Mouse (Mus musculus) neural tube, embryonic 10.5 days (tissue): ENCODE measurements around the gene Fbxo24.
"Not testable (repeated sequence)": the region's sequence is repeated elsewhere in the genome, so short reads cannot be mapped to it uniquely, and the experiment has no call there.

Source experiments
- DNase-seq: peaks from one replicate; pipeline ENCODE4 v3.0.0-alpha.2; 2017; ENCODE audit warnings: low spot score; ENCODE audit errors: extremely low spot score

Gene Fbxo24

DNA sequence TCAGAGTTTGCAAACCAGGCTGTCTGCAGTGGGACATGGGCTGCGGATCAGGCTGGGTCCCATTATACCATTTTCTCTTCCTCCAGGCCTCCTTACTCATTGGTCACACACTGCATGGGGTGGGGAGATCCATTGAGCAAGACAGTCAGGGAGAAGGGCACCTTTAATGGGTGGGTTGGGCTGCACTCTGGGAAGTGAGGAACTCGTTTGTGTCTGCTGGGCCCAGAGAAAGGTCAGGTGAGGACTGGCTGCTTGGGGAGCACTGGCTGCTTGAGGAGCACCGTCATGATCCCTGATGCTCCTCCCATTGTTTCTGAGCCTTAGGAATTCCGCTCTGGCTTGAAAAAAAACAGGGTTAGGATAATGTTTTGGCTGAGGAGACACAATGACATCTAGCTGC lies 14.1 kb upstream of the Fbxo24 start:
- DNase-seq = no peak

DNA sequence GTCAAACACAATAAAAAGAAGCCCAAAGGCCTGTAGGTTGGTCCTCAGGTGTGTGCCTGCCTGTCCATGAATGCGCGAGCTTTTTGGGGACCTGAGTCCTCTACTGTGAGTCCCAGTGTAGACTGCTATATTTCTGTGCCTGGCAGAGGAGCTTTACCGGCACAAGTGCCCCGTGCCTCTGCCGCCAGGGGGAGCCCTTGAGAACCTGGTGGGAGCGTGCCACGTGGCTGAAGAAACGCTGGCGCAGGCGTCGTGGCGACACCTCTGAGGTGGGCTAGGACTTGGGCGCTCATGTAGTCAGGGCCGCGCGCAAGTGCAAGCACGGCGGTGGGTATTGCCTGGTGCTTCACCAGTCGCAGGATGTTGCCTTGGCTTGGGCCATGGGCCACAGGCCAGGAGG lies 12.3 kb upstream of the Fbxo24 start, which contains the start of gene Sap25:
TSS of gene Sap25 (plus strand) at position 281 of the 400 bp plus-strand sequence.
- DNase-seq = no peak

DNA sequence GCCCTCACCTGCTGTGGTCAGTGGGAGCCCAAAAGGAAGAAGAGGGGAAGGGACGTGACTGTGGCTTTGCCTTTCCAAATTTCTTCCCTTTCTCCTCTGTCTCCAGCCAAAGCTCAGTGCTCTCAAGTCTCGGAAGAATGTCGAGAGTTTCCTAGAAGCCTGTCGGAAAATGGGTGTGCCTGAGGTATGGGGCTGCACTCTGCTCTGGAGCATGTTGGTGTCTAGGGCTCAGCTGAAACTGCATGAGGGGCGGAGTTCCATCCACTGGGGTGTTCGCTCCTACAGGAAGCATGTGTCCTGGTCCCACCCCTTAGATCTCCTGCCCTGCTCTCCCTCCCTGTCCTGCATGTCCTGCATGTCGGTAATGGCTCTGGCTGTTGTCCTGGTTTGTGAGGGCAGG lies 10.7 kb upstream of the Fbxo24 start:
- DNase-seq = no peak

DNA sequence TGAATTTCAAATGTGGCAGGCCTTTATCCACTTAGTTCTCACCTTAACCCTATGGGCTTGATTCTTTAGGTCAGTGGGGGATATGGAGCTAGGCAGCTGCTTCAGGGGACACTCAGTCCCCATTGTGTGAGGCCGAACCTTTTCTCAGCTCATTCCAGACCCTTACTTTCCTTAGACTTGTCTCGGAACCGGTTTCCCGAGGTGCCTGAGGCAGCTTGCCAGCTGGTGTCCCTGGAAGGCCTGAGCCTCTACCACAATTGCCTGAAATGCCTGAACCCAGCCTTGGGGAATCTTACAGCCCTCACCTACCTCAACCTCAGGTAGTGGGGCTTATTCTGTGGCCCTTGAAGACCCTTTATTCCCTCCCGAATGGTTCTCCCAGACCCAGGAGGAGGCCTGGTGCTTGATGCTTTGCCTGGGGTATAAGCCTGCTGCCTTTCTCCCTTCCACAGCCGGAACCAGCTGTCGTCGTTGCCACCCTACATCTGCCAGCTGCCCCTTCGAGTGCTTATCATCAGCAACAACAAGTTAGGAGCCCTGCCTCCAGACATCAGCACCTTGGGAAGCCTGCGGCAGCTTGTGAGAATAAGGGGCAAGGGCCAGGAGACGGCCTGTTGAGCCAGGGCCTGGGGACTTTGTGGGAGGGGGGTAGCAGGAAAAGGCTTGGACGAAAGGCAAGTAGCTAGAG lies 4.7 kb upstream of the Fbxo24 start:
- DNase-seq = no peak

DNA sequence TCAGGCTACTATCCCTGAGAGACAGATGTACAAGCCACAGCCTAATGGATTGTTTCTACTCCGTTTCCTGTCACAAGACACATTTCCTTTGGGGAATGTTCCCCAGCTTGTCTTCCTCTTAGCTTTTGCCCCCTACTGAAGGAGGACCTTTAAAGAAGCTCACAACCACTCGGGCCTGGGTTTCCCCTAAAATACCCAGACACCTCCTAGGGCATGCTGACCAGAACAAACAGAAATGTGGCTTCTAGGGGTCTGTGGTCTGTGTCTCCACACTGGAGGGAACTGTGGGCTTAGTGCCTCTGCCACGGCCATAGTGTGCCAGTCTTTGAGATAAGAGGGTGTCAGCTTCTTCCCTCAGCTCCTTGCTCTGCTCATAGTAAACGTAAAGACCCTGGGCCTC lies 2.8 kb upstream of the Fbxo24 start:
- no peak for DNase-seq

DNA sequence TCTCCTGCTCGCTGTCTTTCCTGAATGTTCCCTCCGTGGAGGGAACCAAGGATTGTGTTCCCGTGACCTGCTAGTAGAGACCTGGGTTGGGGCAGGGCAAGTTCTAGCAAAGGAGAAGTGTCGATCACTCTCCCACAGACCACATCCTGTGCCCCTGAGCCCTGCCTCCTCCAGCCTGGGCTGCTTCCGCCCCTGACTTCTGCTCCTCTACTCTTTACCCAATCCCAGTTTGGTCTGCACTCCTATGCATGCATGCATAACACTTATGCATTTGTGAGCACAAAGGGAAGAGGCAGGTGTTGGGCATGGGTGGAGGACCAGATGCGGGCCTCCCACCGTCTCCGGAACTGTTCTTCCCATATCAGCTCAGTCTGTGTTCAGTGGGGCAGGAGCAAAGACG lies 2.4 kb upstream of the Fbxo24 start:
- DNase-seq = no peak

DNA sequence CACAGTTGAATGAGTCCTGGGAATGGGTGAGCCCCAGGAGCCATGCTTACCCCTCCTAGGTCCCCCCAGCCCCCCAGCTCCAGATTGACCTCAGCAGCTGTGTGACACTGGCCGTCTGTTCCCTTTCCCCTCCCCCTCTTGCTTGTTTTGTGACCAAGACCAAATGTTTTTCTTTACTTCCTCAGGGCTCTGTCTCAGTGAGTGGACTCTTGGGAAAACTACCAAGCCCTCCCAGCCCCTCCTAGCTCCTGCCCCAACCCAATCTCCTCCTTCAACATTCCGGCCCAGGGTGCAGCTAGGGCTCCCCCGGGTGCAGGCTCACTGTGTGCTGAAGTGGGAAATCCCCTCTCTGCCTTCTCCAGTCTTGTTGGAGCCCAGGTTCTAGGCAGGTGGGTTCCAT lies 1.8 kb upstream of the Fbxo24 start:
- no peak for DNase-seq

DNA sequence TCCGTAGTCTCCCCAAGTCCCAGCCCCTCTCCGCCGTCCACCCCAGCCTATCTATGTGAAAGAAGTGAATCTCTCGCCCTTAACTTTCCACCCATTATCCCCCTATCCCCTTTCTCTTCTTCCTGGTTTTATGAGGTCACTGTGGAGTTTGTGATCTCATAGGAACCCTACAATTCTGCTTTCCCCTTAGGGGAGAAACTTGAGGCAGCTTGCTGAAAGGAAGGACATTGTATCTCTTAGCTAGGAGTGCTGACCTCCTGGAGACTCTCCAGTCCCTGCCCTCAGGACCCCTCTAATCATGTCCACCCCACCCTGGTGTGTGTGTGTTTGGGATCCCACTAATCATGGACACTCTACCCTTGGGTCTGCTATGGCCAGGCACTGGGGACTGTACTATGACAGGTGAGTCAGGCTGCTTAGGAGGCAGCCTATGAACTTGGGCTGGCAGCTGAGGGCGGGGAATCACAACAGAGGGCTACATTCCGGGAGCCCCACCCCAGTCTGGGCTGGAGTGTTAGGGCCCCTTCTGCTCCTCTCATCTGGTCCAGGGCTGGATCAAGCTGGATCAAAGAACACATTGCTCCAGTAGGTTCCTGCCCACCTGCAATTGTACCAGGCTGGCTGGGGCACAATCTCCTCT lies 1.2 kb upstream of the Fbxo24 start:
- DNase-seq = no peak

DNA sequence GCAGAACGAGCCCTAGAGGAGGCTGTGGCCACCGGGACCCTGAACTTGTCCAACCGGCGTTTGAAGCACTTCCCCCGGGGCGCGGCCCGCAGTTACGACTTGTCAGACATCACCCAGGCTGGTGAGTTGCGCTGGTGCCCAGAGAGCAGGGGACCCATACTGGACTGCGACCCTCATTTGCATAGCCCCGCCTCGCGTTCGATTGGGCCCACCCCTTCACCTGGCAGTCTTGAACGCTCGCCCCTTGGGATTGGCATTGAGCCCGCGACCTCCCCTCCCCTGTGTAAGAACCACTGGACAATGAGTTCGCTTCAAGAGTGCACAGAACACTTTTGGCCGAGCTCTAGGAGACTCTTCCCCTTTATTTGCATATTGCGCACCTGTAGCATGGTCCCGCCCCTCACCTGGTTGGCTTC lies 512 bp upstream of the Fbxo24 start:
- no peak for DNase-seq

DNA sequence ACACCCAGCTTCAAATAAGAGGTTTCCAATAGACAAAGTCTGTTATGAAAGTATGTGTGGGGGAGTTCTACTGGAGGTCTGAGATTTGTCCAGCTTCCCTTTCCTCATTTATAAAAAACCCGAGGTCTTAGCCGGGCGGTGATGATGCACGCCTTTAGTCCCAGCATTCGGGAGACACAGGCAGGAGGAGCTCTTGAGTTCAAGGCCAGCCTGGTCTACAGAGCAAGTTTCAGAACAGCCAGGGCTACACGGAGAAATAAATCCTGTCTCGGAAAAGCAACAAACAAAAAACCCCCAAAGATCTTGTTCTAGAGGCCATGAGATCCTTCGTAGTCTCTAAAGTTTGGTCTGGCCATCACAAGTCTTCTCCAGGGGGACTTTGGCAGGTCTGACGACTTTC lies 811 bp downstream of the Fbxo24 start:
- DNase-seq = no peak

DNA sequence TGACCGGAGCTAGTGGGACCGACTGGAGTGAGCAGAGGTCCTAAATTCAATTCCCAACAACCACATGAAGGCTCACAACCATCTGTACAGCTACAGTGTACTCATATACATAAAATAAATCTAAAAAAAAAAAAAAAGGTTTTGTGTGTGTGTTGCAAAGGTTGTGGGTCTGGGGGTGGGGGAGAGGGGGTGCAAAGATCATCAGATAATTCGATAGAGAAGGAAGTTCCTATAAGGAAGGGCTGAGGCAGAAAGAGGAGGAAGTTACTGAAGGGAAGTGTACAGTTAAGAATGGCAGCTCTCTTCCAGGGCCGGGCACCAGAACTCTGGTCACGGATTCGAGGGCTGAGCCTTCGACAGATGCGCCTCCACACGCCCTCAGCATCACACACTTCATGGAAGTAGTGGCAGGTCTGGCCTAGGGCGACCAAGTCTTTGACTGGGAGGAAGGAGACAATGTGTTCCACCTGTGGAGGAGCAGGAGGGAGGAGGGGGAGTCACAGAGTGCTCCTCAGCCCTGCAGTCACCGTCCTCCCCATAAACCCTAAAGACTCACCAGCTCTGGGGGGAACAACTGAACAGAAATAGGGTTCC lies 4.8 kb downstream of the Fbxo24 start:
- no peak for DNase-seq

DNA sequence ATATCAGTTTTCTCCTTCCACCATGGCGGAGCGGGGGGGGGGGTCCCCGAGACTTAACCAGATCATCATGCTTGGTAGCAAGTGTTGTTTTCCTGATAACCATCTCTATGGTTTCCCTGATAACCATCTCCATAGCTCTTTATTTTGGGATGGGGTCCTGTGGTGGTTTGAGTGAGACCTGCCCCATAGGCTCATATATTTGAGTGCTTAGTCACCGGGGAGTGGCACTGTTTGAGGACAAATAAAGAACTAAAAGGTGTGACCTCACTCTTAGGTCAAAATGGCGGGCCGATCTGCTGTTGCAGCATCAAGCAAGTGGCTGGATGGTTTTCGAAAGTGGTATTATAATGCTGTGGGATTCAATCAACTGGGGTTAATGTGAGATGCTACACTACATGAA lies 13.5 kb downstream of the Fbxo24 start:
- DNase-seq = no peak

DNA sequence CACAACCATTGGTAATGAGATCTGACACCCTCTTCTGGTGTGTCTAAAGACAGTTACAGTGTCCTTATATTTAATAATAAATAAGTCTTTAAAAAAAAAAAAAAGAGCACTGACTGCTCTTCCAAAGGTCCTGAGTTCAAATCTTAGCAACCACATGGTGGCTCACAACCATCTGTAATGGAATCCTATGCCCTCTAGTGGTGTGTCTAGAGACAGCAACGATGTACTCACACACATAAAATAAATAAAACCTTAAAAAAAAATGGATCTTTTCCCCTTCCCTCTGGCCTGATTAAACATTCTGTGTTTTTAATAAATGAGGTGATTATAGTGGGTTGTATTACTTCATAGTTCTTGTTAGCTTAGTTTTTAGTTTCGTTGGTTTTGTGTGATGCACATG lies 13.9 kb downstream of the Fbxo24 start:
- not testable (repeated sequence) for DNase-seq

DNA sequence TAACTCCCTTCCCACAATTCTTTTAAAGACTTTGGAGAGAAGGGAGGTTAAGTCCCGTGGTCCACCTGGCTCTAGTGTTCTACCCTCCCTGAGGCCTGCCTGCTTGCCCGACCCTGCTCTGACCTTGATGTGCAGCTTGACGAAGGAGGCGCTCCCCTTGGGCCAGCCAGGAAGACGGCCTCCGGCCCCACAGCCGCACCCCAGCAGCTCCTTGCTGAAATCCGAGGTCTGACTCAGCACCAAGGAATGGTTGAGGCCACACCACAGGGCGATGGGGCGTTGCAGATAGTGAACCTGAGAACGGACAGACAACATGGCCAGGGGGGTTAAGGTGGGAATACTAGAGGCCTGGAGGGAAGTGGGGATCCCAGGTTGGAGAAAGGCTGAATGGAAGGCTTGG lies 15.3 kb downstream of the Fbxo24 start, which contains the start of gene Pcolce:
TSS of gene Pcolce (minus strand) at position 235 of the 400 bp plus-strand sequence.
- DNase-seq = no peak

DNA sequence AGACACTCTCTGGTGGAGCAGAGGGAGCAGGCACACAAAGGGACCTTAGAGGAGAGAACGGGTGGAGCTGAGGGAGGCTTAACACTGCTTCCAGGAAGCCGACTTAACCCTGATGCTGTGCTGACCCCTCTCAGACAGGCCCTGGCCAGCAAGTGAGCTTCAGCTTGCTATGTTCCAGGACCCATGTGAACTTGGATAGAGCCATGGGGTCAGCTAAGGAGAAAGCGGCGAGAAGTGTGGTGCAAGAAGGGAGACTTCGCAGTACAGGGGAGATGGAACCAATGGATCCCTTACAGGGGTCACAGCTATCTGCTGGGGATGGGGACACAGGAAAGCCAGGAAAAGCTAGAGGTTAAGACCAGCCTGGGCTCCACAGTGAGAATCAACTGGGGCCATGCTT lies 15.7 kb downstream of the Fbxo24 start:
- DNase-seq = no peak

DNA sequence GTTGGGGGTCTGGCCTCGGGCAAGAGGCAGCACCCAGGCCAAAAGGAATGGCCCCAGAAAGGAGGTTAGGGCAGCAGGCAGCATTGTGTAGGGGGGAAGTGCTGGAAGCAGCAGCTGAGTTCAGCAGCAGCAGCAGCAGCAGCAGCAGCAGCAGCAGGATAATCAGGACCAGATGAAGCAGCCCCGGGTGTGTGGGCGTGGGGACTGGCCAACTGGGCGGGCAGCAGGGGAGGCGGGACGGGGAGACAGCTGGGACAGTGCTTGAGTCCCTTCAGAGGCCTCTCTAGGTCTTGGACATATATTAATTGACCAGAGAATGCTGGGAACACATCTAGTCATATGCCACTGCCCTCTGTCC lies 17.6 kb downstream of the Fbxo24 start:
- peak; percentile 82 for DNase-seq

DNA sequence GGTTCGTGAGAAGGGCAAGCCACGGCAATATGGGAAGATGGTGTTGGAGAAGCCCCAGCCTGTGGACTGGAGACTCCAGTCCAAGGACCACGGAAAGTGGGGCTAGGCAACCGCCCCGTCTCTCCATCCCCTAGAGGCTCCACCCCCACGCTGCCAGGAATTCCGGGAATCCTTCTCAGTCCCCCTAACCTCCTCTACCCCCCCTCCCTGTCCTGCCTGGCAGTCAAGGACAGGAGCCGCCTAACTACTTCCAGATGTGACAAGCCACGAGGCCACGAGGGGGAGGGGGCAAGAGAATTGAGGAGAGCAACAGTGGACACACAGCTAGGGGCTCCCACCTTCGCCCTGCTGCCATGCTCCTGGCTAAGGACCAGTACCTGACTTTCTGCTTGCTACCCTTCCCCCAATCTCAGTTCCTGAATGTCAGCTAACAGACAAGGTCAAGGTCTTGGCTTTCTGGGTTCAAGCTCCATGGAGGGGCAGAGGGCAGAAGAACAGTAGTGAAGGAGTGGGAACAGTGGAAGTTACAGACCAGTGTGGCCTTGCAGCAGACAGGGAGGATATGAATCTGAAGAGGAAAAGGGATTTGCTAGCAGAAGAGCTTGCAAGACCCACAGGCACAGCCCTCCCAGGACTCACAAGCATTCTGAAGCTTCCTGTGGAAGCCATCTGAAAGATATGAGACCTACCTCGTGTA lies 18.1 kb downstream of the Fbxo24 start:
- peak; percentile 85 for DNase-seq

DNA sequence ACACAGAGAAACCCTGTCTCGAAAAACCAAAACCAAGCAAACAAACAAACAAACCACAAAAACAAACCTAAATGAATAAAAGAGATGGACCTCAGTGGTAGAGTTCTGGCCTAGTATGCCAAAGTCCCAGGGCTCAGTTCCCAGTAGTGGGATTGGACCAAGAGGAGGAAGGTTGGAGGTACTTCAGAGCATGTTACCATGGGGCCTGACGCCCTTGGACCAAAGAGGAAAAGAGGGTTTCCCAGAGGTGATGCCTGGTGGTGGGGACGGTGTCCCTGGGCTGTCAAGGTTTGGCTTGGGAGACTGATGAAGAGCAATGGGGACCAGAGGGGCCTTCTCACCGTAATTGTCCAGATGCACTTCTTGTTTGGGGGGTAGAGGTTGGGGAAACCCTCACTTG lies 18.7 kb downstream of the Fbxo24 start:
- no peak for DNase-seq

DNA sequence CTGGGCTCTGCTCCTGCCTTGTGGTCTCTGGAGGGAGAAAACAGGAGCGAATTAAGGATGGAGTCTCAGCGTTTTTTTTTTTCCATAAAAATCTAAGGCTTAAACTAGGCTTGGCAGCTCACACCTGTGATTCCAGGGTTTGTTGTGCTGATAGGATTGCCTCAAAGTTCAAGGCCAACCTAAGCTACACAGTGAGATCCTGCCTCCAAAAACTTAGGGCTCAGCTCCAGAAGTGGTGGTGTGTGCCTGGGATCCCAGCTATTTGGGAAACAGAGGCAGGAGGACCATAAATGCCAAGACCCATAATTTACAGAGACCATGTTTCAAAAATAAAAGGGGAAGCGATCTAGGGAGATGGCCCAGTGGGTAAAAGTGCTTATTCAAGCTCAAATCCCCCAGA lies 19.5 kb downstream of the Fbxo24 start:
- DNase-seq = no peak

DNA sequence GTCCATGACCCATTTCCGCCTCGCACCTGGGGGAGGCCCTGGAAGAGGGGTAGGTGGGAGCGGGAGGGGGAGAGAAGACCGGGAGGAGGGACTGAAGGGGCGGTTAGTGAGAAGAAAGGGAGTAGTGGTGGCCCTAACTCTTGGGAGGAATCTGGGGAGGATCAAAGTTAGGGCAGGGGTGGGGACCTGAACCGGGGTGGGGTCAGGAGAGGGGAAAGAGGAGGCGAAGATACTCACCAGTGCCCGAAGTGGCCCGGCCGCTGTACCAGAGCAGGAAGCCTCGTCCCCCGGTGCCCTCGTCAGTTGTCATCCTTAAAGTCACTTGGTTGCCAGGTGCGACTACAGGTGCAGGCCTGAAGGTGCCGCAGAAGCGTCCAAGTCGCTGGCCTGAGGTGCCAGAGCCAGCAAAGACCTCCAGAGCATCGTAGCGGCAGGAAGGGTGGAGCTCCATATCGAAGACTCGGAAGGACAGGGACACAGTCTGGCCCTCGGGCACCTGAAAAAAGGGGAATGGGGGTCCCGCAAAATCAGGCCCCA lies 20.1 kb downstream of the Fbxo24 start:
- DNase-seq = no peak

DNA sequence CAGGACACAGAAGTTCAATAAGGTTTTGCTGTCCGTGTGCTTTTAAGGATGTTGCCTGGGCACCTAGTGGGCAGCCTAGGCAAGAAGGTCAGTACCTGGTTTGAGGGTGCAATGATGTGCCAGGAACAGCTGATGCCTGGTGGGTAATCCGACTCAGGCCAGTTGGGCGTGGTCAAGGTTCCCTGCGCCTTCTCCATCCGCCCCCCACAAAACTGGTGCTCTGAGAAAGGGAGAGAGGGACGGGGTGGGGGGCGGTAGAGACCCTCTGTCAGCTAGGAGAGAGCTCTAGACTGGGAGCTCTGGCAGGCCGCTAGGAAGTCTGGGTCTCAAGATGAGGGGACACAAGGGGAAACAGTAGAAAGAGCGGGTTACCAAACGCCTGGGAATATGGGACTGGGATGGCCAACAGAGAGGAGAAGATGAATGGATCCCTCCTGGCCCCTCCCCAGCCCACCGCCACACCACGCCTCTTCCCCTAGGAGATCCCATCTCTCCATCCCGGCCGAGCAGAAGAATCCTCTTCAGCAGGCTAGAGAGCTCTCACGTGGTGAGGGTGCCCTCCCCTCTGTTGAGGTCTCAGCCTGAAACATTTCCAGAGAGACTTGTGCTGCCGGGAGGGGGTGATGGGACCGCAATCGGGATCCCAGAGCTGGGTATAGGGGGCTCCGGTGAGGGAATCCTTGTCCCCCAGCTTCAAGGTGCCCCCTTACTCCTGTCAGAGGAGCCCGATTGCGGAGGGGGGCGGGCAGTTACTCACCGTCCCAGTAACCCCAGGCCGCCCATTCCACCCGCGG lies 20.7 kb downstream of the Fbxo24 start:
- DNase-seq = no peak
